Mouse (Mus musculus) cerebellum, adult 2 months (tissue): Measurements from ENCODE around the gene Ccdc66.

Experiments used
- CTCF ChIP-seq: fragments of 200-500 bp; IDR thresholded peaks from 2 replicates; pipeline ENCODE4 v1.5.1; 2011; ENCODE audit warnings: low read depth, mild to moderate bottlenecking, control low read depth, low read length, moderate library complexity, borderline replicate concordance; ENCODE audit not compliant: insufficient read depth
- POLR2A ChIP-seq: fragments of 200-500 bp; IDR thresholded peaks from 2 replicates; pipeline ENCODE4 v1.6.1; 2011; ENCODE audit warnings: low read length, control low read depth, borderline replicate concordance; ENCODE audit not compliant: insufficient read depth

- TF ChIP-seq CTCF (no peak), POLR2A (no peak)
Measured at GRCm38 (mm10) chr14:27501096-27501495, 7.2 kb downstream of the Ccdc66 start.
